Mouse (Mus musculus) hindbrain, embryonic 12.5 days (tissue): ENCODE measurements at regions not wholly inside any gene's neighbourhood (a gene's known extent, or its start where the extent isn't known, plus 50 kb on each side); places are given as distances from the start of the nearest gene placed in this dataset.
A peak's percentile ranks its signal among the peaks of the same experiment; 100 is the strongest.

Experiments
- ATAC-seq: fragments of 200-750 bp; cut with Nextera tagmentation; 2 replicates; pipeline ENCODE4 v1.8.0; 2017; ENCODE audit warnings: moderate TSS enrichment; ENCODE audit not compliant: low FRiP score
- H3K27ac ChIP-seq: fragments of 300-500 bp; sonication (generic); 2 replicates; pipeline ENCODE4 v1.5.1; 2016; ENCODE audit warnings: mild to moderate bottlenecking
- H3K27me3 ChIP-seq: fragments of 300-500 bp; sonication (generic); 2 replicates; pipeline ENCODE4 v1.6.1; 2016; ENCODE audit warnings: mild to moderate bottlenecking
- H3K36me3 ChIP-seq: fragments of 300-500 bp; sonication (generic); 2 replicates; pipeline ENCODE4 v1.6.1; 2016; ENCODE audit warnings: mild to moderate bottlenecking
- H3K4me1 ChIP-seq: fragments of 300-500 bp; sonication (generic); 2 replicates; pipeline ENCODE4 v1.6.1; 2016
- H3K4me2 ChIP-seq: fragments of 300-500 bp; sonication (generic); replicated peaks from 2 replicates; pipeline ENCODE4 v1.6.1; 2016; ENCODE audit warnings: mild to moderate bottlenecking
- H3K4me3 ChIP-seq: fragments of 300-500 bp; sonication (generic); 2 replicates; pipeline ENCODE4 v1.5.1; 2016; ENCODE audit warnings: mild to moderate bottlenecking
- H3K9ac ChIP-seq: fragments of 300-500 bp; sonication (generic); 2 replicates; pipeline ENCODE4 v1.6.1; 2016; ENCODE audit warnings: mild to moderate bottlenecking, moderate library complexity
- H3K9me3 ChIP-seq: fragments of 300-500 bp; sonication (generic); replicated peaks from 2 replicates; pipeline ENCODE4 v1.6.1; 2016; ENCODE audit warnings: mild to moderate bottlenecking
- WGBS: fragments of 180-500 bp; shearing (Covaris S2); methylation state at CpG from one replicate; pipeline ENCODE4 v1.1.7; 2016; 5-methylcytosine and 5-hydroxymethylcytosine counted together

DNA sequence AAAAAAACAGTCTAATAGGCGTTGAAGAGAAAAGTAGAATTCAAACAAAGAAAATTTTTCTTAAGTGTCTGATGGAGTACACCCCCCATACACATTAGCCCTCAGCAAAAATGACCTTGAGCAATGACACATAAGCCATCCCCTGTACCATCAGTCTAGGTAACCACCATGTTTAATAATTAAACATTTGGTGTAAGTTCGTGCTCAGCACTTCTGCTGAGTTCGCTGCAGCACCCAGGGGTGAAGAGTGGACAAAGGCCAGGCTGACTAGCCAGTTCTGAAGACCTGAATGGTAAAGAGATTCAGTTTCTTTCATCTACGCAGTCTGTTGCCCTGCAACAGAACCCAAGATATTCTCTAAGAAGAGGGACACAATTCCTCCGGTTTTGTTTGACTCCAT lies 572.3 kb upstream of the Nox3 start:
- no peak overlapping the region for H3K27ac ChIP-seq
- no peak overlapping the region for H3K4me3 ChIP-seq
- no peaks in the 10 kb centered on the region for H3K27me3 ChIP-seq
- no peaks in the 10 kb centered on the region for H3K9me3 ChIP-seq
- no peaks in the 10 kb centered on the region for H3K36me3 ChIP-seq
- no peak overlapping the region for H3K9ac ChIP-seq
- no peak for ATAC-seq
- WGBS = 77% methylated on average over 5 of the region's 5 CpGs
- H3K4me2 ChIP-seq = no peak overlapping the region
- H3K4me1 ChIP-seq = peaks cover 12% of the 10 kb centered on the region

GRCm38 (mm10) chr17:4272456-4272855 lies 576.4 kb upstream of the Nox3 start:
- Histone ChIP-seq H3K4me2 (no peak overlapping the region), H3K9me3 (no peaks in the 10 kb centered on the region), H3K27ac (no peak overlapping the region), H3K9ac (no peak overlapping the region), H3K27me3 (no peaks in the 10 kb centered on the region), H3K4me3 (no peak overlapping the region), H3K4me1 (0 out of 2 replicates have a peak, but pooled peaks cover 4% of the 10 kb centered on the region), H3K36me3 (no peaks in the 10 kb centered on the region)
- 86% methylated on average over 5 of the region's 5 CpGs for WGBS
- no peak for ATAC-seq

DNA sequence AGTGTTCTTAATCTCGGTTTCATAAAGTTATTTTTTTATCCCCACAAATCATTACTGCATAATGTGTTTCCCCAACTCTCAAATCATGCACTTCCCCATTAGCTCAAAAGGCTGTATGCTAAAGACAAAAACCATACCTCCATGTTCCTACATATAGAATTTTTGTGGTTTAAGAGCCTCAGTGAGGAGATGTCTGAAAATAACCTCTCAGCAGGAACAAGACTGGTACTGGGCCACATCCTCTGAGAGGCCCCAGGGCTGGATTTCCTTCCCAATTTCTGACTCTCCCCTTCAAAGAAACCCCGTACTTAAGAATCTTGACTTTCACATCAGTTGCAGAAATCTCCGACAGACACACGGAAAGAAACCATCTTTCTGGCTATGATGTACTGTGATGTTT lies 580.7 kb upstream of the Nox3 start:
- H3K9ac ChIP-seq = no peak overlapping the region
- H3K36me3 ChIP-seq = no peaks in the 10 kb centered on the region
- 82% methylated on average over 4 of the region's 4 CpGs for WGBS
- no peaks in the 10 kb centered on the region for H3K27me3 ChIP-seq
- H3K27ac ChIP-seq = no peak overlapping the region
- no peaks in the 10 kb centered on the region for H3K9me3 ChIP-seq
- no peaks in the 10 kb centered on the region for H3K4me1 ChIP-seq
- H3K4me3 ChIP-seq = no peak overlapping the region
- no peak for ATAC-seq
- no peak overlapping the region for H3K4me2 ChIP-seq

DNA sequence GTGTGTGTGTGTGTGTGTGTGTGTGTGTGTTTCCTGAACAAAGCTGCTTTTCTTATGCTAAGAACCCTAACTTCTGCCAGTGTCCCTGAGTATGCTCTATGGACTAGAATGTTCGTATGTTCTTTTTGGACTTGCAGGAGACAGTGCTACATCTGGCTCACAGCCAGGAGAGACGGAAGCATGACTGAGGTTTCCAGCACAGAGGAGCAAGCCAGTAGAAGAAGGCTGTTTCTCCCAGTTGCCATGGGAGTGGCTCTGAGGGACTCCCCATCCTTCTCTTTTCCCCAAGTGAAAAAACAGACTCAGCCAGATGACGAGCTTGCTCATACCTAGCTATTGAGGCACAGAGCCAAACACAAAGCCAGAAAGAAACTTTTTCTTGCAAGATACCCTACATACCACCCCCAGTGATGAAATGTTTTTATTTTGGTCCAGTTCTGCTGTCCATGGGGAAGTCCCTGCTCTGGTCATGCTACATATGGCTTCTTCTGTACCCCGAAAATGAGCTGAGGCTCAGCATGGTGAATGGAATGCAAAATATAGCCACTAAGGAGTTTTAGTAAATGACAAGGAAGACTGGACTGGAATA lies 582.3 kb upstream of the Nox3 start:
- 57% methylated on average over 4 of the region's 4 CpGs for WGBS
- no peaks in the 10 kb centered on the region for H3K27me3 ChIP-seq
- no peak overlapping the region for H3K4me3 ChIP-seq
- no peaks in the 10 kb centered on the region for H3K4me1 ChIP-seq
- no peaks in the 10 kb centered on the region for H3K9me3 ChIP-seq
- H3K9ac ChIP-seq = no peak overlapping the region
- H3K27ac ChIP-seq = no peak overlapping the region
- H3K36me3 ChIP-seq = no peaks in the 10 kb centered on the region
- ATAC-seq = no peak
- no peak overlapping the region for H3K4me2 ChIP-seq

DNA sequence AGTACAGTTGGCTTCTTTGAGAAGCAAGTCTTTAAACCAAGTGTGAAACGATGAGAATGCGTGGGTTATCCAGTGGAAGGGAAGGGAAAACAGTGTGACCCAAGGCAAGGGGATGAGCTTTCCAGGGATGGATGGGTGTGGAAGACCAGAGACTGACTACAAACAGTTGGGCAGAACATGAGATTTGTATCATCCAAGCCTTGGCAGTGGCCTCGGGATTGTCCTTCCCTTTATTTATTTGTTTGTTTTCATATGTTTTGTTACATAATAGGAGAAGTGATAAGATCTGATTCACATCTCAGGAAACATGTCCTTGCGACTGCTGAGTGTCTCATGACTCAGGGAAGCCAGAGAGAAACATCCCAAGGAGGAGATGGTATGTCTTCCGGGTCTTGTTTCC lies 585.4 kb upstream of the Nox3 start:
- Histone ChIP-seq H3K4me3 (no peak overlapping the region), H3K4me1 (no peaks in the 10 kb centered on the region), H3K27ac (no peak overlapping the region), H3K27me3 (no peaks in the 10 kb centered on the region), H3K9me3 (no peaks in the 10 kb centered on the region), H3K9ac (no peak overlapping the region), H3K36me3 (no peaks in the 10 kb centered on the region), H3K4me2 (no peak overlapping the region)
- 88% methylated on average over 5 of the region's 5 CpGs for WGBS
- no peak for ATAC-seq

DNA sequence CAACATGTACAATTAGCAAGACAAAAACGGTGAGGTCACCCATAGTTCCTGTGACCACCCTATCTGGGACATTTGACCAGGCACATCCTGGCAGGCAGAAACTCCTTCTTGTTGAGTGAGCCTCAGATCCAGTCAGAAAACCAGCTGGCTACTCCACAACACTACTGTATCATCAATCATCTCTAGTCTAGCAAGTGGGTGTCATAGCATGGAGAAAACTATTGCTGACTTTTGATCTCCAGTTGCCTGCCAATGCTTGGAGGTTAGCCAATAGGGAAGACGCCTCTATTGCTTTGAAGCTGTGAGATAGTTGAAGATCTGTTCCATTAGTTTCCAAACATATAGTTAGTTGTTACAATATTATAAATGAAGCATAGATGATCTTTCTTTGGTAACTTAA lies 595.4 kb upstream of the Nox3 start:
- H3K4me3 ChIP-seq = no peak overlapping the region
- no peaks in the 10 kb centered on the region for H3K27me3 ChIP-seq
- H3K27ac ChIP-seq = no peak overlapping the region
- ATAC-seq = no peak
- no peak overlapping the region for H3K4me2 ChIP-seq
- no peaks in the 10 kb centered on the region for H3K4me1 ChIP-seq
- no peaks in the 10 kb centered on the region for H3K9me3 ChIP-seq
- 88% methylated on average over 2 of the region's 2 CpGs for WGBS
- no peaks in the 10 kb centered on the region for H3K36me3 ChIP-seq
- H3K9ac ChIP-seq = no peak overlapping the region

GRCm38 (mm10) chr17:4296521-4297155 lies 600.6 kb upstream of the Nox3 start:
- no peak for ATAC-seq
- Histone ChIP-seq H3K4me2 (no peak overlapping the region), H3K4me3 (no peak overlapping the region), H3K27ac (no peak overlapping the region), H3K9ac (no peak overlapping the region), H3K9me3 (no peaks in the 10 kb centered on the region), H3K4me1 (no peaks in the 10 kb centered on the region), H3K36me3 (no peaks in the 10 kb centered on the region), H3K27me3 (no peaks in the 10 kb centered on the region)
- 76% methylated on average over 6 of the region's 6 CpGs for WGBS

GRCm38 (mm10) chr17:4297156-4297535 lies 601.1 kb upstream of the Nox3 start:
- WGBS = 87% methylated on average over 1 of the region's 1 CpGs
- no peaks in the 10 kb centered on the region for H3K4me1 ChIP-seq
- no peak overlapping the region for H3K9ac ChIP-seq
- H3K4me3 ChIP-seq = no peak overlapping the region
- no peaks in the 10 kb centered on the region for H3K36me3 ChIP-seq
- ATAC-seq = no peak
- H3K27me3 ChIP-seq = no peaks in the 10 kb centered on the region
- no peaks in the 10 kb centered on the region for H3K9me3 ChIP-seq
- H3K27ac ChIP-seq = no peak overlapping the region
- no peak overlapping the region for H3K4me2 ChIP-seq

DNA sequence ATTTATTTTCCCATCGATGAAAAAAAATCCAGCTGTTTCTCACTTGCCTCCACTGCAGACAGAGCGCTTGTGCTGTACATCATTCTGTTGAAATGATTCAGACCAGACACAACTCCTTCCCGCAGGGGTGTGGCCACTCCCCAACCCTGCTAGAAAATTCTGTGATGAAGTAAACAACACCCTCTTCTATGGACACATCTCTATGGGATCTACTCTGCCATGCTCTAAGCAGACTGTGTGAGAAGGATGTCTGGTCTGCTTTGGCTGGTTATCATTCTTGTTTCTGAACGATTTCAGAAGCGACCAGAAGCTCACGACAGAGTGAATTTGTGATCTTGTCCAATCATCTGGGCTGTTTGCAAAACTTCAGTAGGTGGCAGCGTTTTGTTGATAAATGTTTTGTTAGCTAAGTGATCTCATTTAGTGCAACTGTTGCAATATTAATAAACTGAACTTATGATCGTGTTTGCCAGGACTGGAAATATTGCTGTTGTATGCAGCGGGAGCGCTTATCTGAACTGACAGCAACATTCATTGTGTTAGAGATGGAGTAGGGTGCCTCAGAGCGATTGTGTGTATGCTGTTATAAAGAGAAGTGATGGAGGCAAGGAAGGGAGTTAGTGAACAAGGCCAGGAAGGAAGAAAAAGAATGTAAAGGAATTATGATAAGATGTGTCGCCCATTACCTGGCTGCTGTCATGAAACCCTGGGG lies 605.2 kb upstream of the Nox3 start:
- H3K27ac ChIP-seq = no peak overlapping the region

DNA sequence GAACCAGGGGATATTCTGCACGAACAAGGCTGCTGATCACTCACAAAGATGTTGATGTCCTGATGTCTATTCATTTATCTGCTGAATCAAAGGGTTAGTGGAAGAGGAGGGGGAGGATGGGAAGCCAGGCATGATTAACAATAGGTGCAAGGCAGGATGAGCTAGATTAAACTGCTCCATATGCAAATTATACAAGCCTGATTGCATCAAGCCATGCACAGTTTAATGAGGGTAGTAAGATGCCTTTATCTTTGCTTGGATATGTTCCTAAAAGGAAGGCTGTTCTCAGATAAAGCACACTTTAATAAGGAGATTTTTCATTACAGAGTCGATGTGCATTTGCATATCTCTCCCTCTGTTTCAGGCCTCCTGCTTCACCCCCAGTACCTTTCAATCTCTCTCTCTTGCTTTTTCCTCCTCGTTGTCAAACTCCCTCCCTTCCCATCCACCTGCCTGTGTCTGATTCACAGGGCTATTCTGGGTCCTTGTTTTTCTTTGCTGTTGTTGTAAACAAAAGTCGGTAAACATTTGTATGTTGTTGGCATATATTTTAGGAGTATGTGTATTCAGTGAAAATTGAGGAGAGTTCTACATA lies 615.8 kb upstream of the Nox3 start:
- 37% methylated on average over 4 of the region's 4 CpGs for WGBS
- peak; percentile 80 for ATAC-seq

More for the DNA sequence above, 605.2 kb upstream of the Nox3 start:
- Histone ChIP-seq H3K9ac (no peak overlapping the region), H3K9me3 (no peaks in the 10 kb centered on the region), H3K4me1 (no peaks in the 10 kb centered on the region), H3K4me2 (no peak overlapping the region), H3K4me3 (no peak overlapping the region), H3K36me3 (no peaks in the 10 kb centered on the region), H3K27me3 (no peaks in the 10 kb centered on the region)
- WGBS = 89% methylated on average over 12 of the region's 12 CpGs
- no peak for ATAC-seq

GRCm38 (mm10) chr17:4319141-4319540 lies 623.1 kb upstream of the Nox3 start:
- H3K4me2 ChIP-seq = no peak overlapping the region
- no peaks in the 10 kb centered on the region for H3K9me3 ChIP-seq
- no peaks in the 10 kb centered on the region for H3K36me3 ChIP-seq
- no peak overlapping the region for H3K4me3 ChIP-seq
- no peak overlapping the region for H3K9ac ChIP-seq
- no peaks in the 10 kb centered on the region for H3K4me1 ChIP-seq
- no peak for ATAC-seq
- no peaks in the 10 kb centered on the region for H3K27me3 ChIP-seq
- 74% methylated on average over 4 of the region's 4 CpGs for WGBS
- H3K27ac ChIP-seq = no peak overlapping the region

More for the DNA sequence above, 615.8 kb upstream of the Nox3 start:
- Histone ChIP-seq H3K4me3 (no peak overlapping the region), H3K36me3 (no peaks in the 10 kb centered on the region), H3K27me3 (no peaks in the 10 kb centered on the region), H3K4me1 (no peaks in the 10 kb centered on the region; the same call in 1 of the 2 replicates), H3K27ac (no peak overlapping the region), H3K9me3 (no peaks in the 10 kb centered on the region), H3K9ac (no peak overlapping the region), H3K4me2 (no peak overlapping the region)

GRCm38 (mm10) chr17:4328810-4329209 lies 632.7 kb upstream of the Nox3 start:
- no peaks in the 10 kb centered on the region for H3K4me1 ChIP-seq
- no peak overlapping the region for H3K27ac ChIP-seq
- H3K4me2 ChIP-seq = no peak overlapping the region
- H3K9ac ChIP-seq = no peak overlapping the region
- H3K9me3 ChIP-seq = no peaks in the 10 kb centered on the region
- no peak overlapping the region for H3K4me3 ChIP-seq
- WGBS = 79% methylated on average over 1 of the region's 1 CpGs
- ATAC-seq = no peak
- no peaks in the 10 kb centered on the region for H3K27me3 ChIP-seq
- no peaks in the 10 kb centered on the region for H3K36me3 ChIP-seq
